Mouse (Mus musculus): ENCODE results near the gene Slc7a14. TPM values are rescaled to one million over a fixed set of nuclear protein-coding genes. Genes with fewer than 3 reads are reported as not detected.

Slc7a14 gene
- total and polyA plus RNA-seq, 3 experiments = 0.03 to 0.14 (median 0.12) TPM

GRCm38 (mm10) chr3:31237936-31238335, 72.2 kb downstream of the Slc7a14 start:
- intact Hi-C loops (cut with DNase I) = no loop called here
- Histone ChIP-seq H3K27me3 (ENCODE audit: control insufficient read depth, insufficient read depth, low read length) (no peaks in the 10 kb centered on the region), H3K79me2 (replicated peaks; ENCODE audit: control insufficient read depth, insufficient read depth, low read length) (no peaks in the 10 kb centered on the region), H3K4me3 (no peak overlapping the region), H3K36me3 (ENCODE audit: control insufficient read depth, insufficient read depth, low read length) (no peaks in the 10 kb centered on the region), H3K9ac (ENCODE audit: low read depth, low read length) (no peak overlapping the region), H3K4me1 (ENCODE audit: control insufficient read depth, insufficient read depth, low read length) (no peaks in the 10 kb centered on the region), H3K27ac (no peak overlapping the region)
- no peak for DNase-seq
- 48% methylated on average over 3 of the region's 3 CpGs for WGBS
- TF ChIP-seq CTCF (IDR thresholded peaks at IDR 0.05) = peak; percentile 52
- TF ChIP-seq POLR2A (IDR thresholded peaks at IDR 0.05; ENCODE audit: insufficient read depth, low read depth, low read length) = no peak

DNA sequence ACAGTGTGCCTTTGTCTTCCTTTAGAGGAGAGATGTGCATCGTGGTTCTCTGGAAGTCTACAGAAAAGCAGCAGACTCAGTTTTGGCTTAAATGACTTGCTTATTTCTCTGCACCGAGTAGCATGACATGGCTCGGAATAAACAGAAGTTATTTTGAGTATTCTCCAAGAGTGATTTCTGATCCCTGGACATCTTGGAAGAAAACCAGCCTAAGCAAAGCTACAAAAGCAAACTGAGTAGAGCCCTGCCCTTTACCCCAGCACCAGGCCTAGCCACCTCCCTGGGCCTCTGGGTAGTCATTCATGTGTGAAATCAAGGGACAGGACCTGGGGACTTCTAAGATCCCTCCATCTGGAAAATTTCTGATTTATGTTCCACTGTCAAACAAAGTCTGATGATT, 74.0 kb downstream of the Slc7a14 start:
- no peaks in the 10 kb centered on the region for H3K27me3 ChIP-seq (ENCODE audit: control insufficient read depth, insufficient read depth, low read length)
- no peak overlapping the region for H3K9ac ChIP-seq (ENCODE audit: low read depth, low read length)
- no peaks in the 10 kb centered on the region for H3K4me1 ChIP-seq (ENCODE audit: control insufficient read depth, insufficient read depth, low read length)
- H3K27ac ChIP-seq = no peak overlapping the region
- intact Hi-C loops (cut with DNase I) = no loop called here
- no peak overlapping the region for H3K4me3 ChIP-seq
- TF ChIP-seq CTCF (IDR thresholded peaks at IDR 0.05) = no peak
- TF ChIP-seq POLR2A (IDR thresholded peaks at IDR 0.05; ENCODE audit: insufficient read depth, low read depth, low read length) = no peak
- no peak for TF ChIP-seq EP300 (IDR thresholded peaks at IDR 0.05; ENCODE audit: insufficient read depth, low read depth, low read length)
- WGBS = 47% methylated on average over 3 of the region's 3 CpGs
- no peaks in the 10 kb centered on the region for H3K36me3 ChIP-seq (ENCODE audit: control insufficient read depth, insufficient read depth, low read length)
- H3K79me2 ChIP-seq (replicated peaks; ENCODE audit: control insufficient read depth, insufficient read depth, low read length) = no peaks in the 10 kb centered on the region
- DNase-seq = no peak

GRCm38 (mm10) chr3:31234356-31234755, 75.8 kb downstream of the Slc7a14 start:
- H3K4me3 ChIP-seq = no peak overlapping the region
- no peak for DNase-seq
- TF ChIP-seq POLR2A (IDR thresholded peaks at IDR 0.05; ENCODE audit: insufficient read depth, low read depth, low read length) = no peak
- TF ChIP-seq EP300 (IDR thresholded peaks at IDR 0.05; ENCODE audit: insufficient read depth, low read depth, low read length) = no peak
- no peak for TF ChIP-seq CTCF (IDR thresholded peaks at IDR 0.05)
- H3K27ac ChIP-seq = no peak overlapping the region
- WGBS = 69% methylated on average over 7 of the region's 7 CpGs
- H3K79me2 ChIP-seq (replicated peaks; ENCODE audit: control insufficient read depth, insufficient read depth, low read length) = no peaks in the 10 kb centered on the region
- intact Hi-C loops (cut with DNase I) = no loop called here
- no peaks in the 10 kb centered on the region for H3K36me3 ChIP-seq (ENCODE audit: control insufficient read depth, insufficient read depth, low read length)
- H3K9ac ChIP-seq (ENCODE audit: low read depth, low read length) = no peak overlapping the region
- no peaks in the 10 kb centered on the region for H3K4me1 ChIP-seq (ENCODE audit: control insufficient read depth, insufficient read depth, low read length)
- no peaks in the 10 kb centered on the region for H3K27me3 ChIP-seq (ENCODE audit: control insufficient read depth, insufficient read depth, low read length)

- H3K4me1 ChIP-seq (ENCODE audit: control insufficient read depth, insufficient read depth, low read length) = no peaks in the 10 kb centered on the region
- H3K9ac ChIP-seq (ENCODE audit: low read depth, low read length) = no peak overlapping the region
- 90% methylated on average over 2 of the region's 2 CpGs for WGBS
Measured at GRCm38 (mm10) chr3:31233746-31234312, 76.3 kb downstream of the Slc7a14 start.

GRCm38 (mm10) chr3:31229281-31229680, 80.9 kb downstream of the Slc7a14 start:
- Histone ChIP-seq H3K27me3 (ENCODE audit: control insufficient read depth, insufficient read depth, low read length) (no peaks in the 10 kb centered on the region), H3K36me3 (ENCODE audit: control insufficient read depth, insufficient read depth, low read length) (no peaks in the 10 kb centered on the region), H3K27ac (no peak overlapping the region), H3K4me1 (ENCODE audit: control insufficient read depth, insufficient read depth, low read length) (no peaks in the 10 kb centered on the region), H3K4me3 (no peak overlapping the region), H3K79me2 (replicated peaks; ENCODE audit: control insufficient read depth, insufficient read depth, low read length) (no peaks in the 10 kb centered on the region), H3K9ac (ENCODE audit: low read depth, low read length) (no peak overlapping the region)
- TF ChIP-seq EP300 (IDR thresholded peaks at IDR 0.05; ENCODE audit: insufficient read depth, low read depth, low read length) = no peak
- TF ChIP-seq POLR2A (IDR thresholded peaks at IDR 0.05; ENCODE audit: insufficient read depth, low read depth, low read length) = no peak
- TF ChIP-seq CTCF (IDR thresholded peaks at IDR 0.05) = no peak
- WGBS = 72% methylated on average over 5 of the region's 5 CpGs
- no peak for DNase-seq
- intact Hi-C loops (cut with DNase I) = no loop called here

More at GRCm38 (mm10) chr3:31233746-31234312, 76.3 kb downstream of the Slc7a14 start:
- Histone ChIP-seq H3K4me3 (no peak overlapping the region), H3K27ac (no peak overlapping the region), H3K36me3 (ENCODE audit: control insufficient read depth, insufficient read depth, low read length) (no peaks in the 10 kb centered on the region), H3K79me2 (replicated peaks; ENCODE audit: control insufficient read depth, insufficient read depth, low read length) (no peaks in the 10 kb centered on the region), H3K27me3 (ENCODE audit: control insufficient read depth, insufficient read depth, low read length) (no peaks in the 10 kb centered on the region)
- TF ChIP-seq CTCF (IDR thresholded peaks at IDR 0.05) (no peak), EP300 (IDR thresholded peaks at IDR 0.05; ENCODE audit: insufficient read depth, low read depth, low read length) (no peak), POLR2A (IDR thresholded peaks at IDR 0.05; ENCODE audit: insufficient read depth, low read depth, low read length) (no peak)
- no peak for DNase-seq
- intact Hi-C loops (cut with DNase I) = no loop called here

GRCm38 (mm10) chr3:31228487-31228886, 81.7 kb downstream of the Slc7a14 start:
- no peaks in the 10 kb centered on the region for H3K4me1 ChIP-seq (ENCODE audit: control insufficient read depth, insufficient read depth, low read length)
- H3K36me3 ChIP-seq (ENCODE audit: control insufficient read depth, insufficient read depth, low read length) = no peaks in the 10 kb centered on the region
- intact Hi-C loops (cut with DNase I) = no loop called here
- TF ChIP-seq POLR2A (IDR thresholded peaks at IDR 0.05; ENCODE audit: insufficient read depth, low read depth, low read length) (no peak), EP300 (IDR thresholded peaks at IDR 0.05; ENCODE audit: insufficient read depth, low read depth, low read length) (no peak), CTCF (IDR thresholded peaks at IDR 0.05) (no peak)
- no peak overlapping the region for H3K4me3 ChIP-seq
- H3K79me2 ChIP-seq (replicated peaks; ENCODE audit: control insufficient read depth, insufficient read depth, low read length) = no peaks in the 10 kb centered on the region
- H3K27me3 ChIP-seq (ENCODE audit: control insufficient read depth, insufficient read depth, low read length) = no peaks in the 10 kb centered on the region
- 76% methylated on average over 2 of the region's 2 CpGs for WGBS
- DNase-seq = no peak
- no peak overlapping the region for H3K9ac ChIP-seq (ENCODE audit: low read depth, low read length)
- no peak overlapping the region for H3K27ac ChIP-seq
